Mouse (Mus musculus): Measurements from ENCODE around the gene Hdhd5. TPM values are rescaled to one million over a fixed set of nuclear protein-coding genes. Genes with fewer than 3 reads are reported as not detected.

The Hdhd5 gene
- total and polyA plus RNA-seq, 3 experiments = 17.8 to 19.9 TPM; not detected in 1

DNA sequence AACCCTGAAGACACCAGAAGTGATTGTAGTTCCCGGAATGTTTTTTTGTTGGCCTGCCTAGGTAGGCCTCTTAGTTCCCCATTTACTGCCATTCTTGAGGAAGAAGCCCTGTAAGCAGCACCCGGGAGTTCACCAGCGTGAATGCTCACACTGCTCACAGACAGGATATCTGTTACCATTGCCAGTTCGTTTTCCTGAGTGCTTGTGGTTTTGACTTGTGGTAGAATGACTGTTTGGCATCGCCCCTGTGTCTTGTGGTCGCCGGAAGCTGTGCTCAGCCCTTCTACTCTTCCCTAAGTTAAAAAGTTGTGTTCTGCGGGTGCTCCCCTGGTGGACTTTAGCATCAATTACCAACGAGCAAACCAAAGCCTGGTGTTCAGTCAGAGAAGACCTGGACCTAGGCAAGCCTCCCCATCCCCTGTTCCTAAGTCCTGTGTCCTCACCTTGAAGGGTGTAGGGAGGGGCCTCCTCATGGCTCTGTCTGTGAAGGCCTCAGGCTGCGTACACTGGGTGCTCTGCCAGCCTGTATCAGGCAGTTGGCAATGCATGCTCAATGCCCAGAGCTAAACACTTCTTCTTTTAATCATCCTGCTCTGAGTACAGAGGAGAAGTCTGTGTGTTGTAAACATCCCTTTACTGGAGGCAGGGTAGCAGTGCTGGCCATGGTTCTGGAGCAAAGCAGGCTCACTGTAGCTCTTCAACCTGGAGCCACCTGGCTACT lies 64.3 kb downstream of the Hdhd5 start (continued):
- no peak for TF ChIP-seq E2F4 (IDR thresholded peaks at IDR 0.05; ENCODE audit: borderline replicate concordance, low read depth, low read length)
- TF ChIP-seq ZC3H11A (IDR thresholded peaks at IDR 0.05; ENCODE audit: low read depth, low read length) = no peak
- 0 out of 2 replicates have a peak, but pooled peaks have one; percentile 21 for TF ChIP-seq MAX (IDR thresholded peaks at IDR 0.05; ENCODE audit: low read length)
- no peak for TF ChIP-seq POLR2AphosphoS5 (IDR thresholded peaks at IDR 0.05; ENCODE audit: borderline replicate concordance, low read depth, low read length)
- no peak for TF ChIP-seq CHD1 (IDR thresholded peaks at IDR 0.05; ENCODE audit: low read depth, low read length)
- TF ChIP-seq TBP (IDR thresholded peaks at IDR 0.05; ENCODE audit: low read depth, low read length) = peak; percentile 64; the same call in 1 of the 2 replicates
- TF ChIP-seq TAL1 (IDR thresholded peaks at IDR 0.05; ENCODE audit: low read length) = no peak
- TF ChIP-seq POLR2AphosphoS2 (IDR thresholded peaks at IDR 0.05; ENCODE audit: low read length) = no peak
- TF ChIP-seq JUND (IDR thresholded peaks at IDR 0.05; ENCODE audit: low read depth, low read length) = no peak
- TF ChIP-seq NRF1 (IDR thresholded peaks at IDR 0.05; ENCODE audit: insufficient read depth, low read depth, low read length, poor library complexity, severe bottlenecking) = no peak
- TF ChIP-seq TCF12 (IDR thresholded peaks at IDR 0.05; ENCODE audit: low read depth, low read length) = peak; percentile 30; the same call in 1 of the 2 replicates

- no peak overlapping the region for H3K4me3 ChIP-seq (ENCODE audit: control insufficient read depth in 1 of 2, insufficient read depth in 1 of 2, low read depth in 2 of 2, low read length in 2 of 2)
- no peaks in the 10 kb centered on the region for H3K9me3 ChIP-seq (replicated peaks; ENCODE audit: insufficient read depth, low read length)
- H3K27ac ChIP-seq (ENCODE audit: control insufficient read depth, low read depth, low read length) = peak overlapping the region; percentile 4; the same call in 1 of the 2 replicates
- no peak overlapping the region; the same call in 1 of the 2 replicates for H3K9ac ChIP-seq (ENCODE audit: control insufficient read depth, low read depth, low read length, poor library complexity, severe bottlenecking)
- TF ChIP-seq BHLHE40 (IDR thresholded peaks at IDR 0.05; ENCODE audit: borderline replicate concordance, low read depth, low read length) = no peak
- TF ChIP-seq E2F4 (IDR thresholded peaks at IDR 0.05; ENCODE audit: borderline replicate concordance, low read depth, low read length) = no peak
- TF ChIP-seq HCFC1 (IDR thresholded peaks at IDR 0.05; ENCODE audit: low read depth, low read length) = no peak
- TF ChIP-seq POLR2AphosphoS2 (IDR thresholded peaks at IDR 0.05; ENCODE audit: low read length) = no peak
- TF ChIP-seq MYC (IDR thresholded peaks at IDR 0.05; ENCODE audit: low read depth, low read length) = no peak
- no peak for TF ChIP-seq EP300 (IDR thresholded peaks at IDR 0.05; ENCODE audit: low read depth in 1 of 2, low read length in 2 of 2)
- no peak for TF ChIP-seq MAZ (IDR thresholded peaks at IDR 0.05; ENCODE audit: low read depth, low read length)
- TF ChIP-seq RCOR1 (IDR thresholded peaks at IDR 0.05; ENCODE audit: low read depth, low read length) = no peak
- TF ChIP-seq RAD21 (IDR thresholded peaks at IDR 0.05; ENCODE audit: low read depth, low read length) = no peak
- no peak for TF ChIP-seq ZMIZ1 (IDR thresholded peaks at IDR 0.05; ENCODE audit: low read depth, low read length)
- TF ChIP-seq UBTF (IDR thresholded peaks at IDR 0.05; ENCODE audit: borderline replicate concordance, insufficient read depth, low read depth, low read length) = no peak
- no peak for TF ChIP-seq TBP (IDR thresholded peaks at IDR 0.05; ENCODE audit: low read depth, low read length)
- no peak for TF ChIP-seq GABPA (IDR thresholded peaks at IDR 0.05; ENCODE audit: low read depth, low read length)
- TF ChIP-seq ETS1 (IDR thresholded peaks at IDR 0.05; ENCODE audit: low read depth, low read length) = no peak
- TF ChIP-seq USF2 (IDR thresholded peaks at IDR 0.05; ENCODE audit: borderline replicate concordance in 1 of 2, insufficient read depth in 1 of 2, low read depth in 1 of 2, low read length in 2 of 2) = no peak
- TF ChIP-seq ZNF384 (IDR thresholded peaks at IDR 0.05; ENCODE audit: low read depth, low read length) = no peak
- no peak for TF ChIP-seq MEF2A (IDR thresholded peaks at IDR 0.05; ENCODE audit: extremely low read depth, insufficient replicate concordance, low read depth, low read length, poor library complexity, severe bottlenecking)
- H3K79me2 ChIP-seq (ENCODE audit: control insufficient read depth, insufficient read depth, low read length, poor library complexity) = peaks cover 49% of the 10 kb centered on the region
- peaks cover 25 to 44% of the 10 kb centered on the region in 2 experiments for H3K4me1 ChIP-seq (ENCODE audit: control insufficient read depth in 1 of 2, insufficient read depth in 2 of 2, low read length in 2 of 2)
- no peak for DNase-seq (ENCODE audit: low read depth, low spot score)
- no peaks in the 10 kb centered on the region for H3K27me3 ChIP-seq (ENCODE audit: control insufficient read depth in 1 of 2, insufficient read depth in 2 of 2, low read length in 2 of 2)
- H3K36me3 ChIP-seq (ENCODE audit: control insufficient read depth in 1 of 2, insufficient read depth in 2 of 2, low read length in 2 of 2) = peaks cover 0 to 41% of the 10 kb centered on the region in 2 experiments; a peak in 2 of 4 replicates
Observed at GRCm38 (mm10) chr6:120465393-120465792, 65.7 kb downstream of the Hdhd5 start.
